Mouse (Mus musculus) gastrocnemius, adult 18-20 months (tissue): Measurements from ENCODE around the gene Best2. TPM values are rescaled to one million over a fixed set of nuclear protein-coding genes. Genes with fewer than 3 reads are reported as not detected.

Experiments
- DNase-seq: peaks from one replicate; pipeline ENCODE4 v3.0.0; 2021; ENCODE audit warnings: low spot score
- total RNA-seq, 2 experiments: library from RNA; stranded (reverse); gene quantifications; 2 replicates each; pipeline ENCODE4 v1.2.3; 2021

Gene Best2
- total RNA-seq, 2 experiments from 2014 or later = not detected

DNA sequence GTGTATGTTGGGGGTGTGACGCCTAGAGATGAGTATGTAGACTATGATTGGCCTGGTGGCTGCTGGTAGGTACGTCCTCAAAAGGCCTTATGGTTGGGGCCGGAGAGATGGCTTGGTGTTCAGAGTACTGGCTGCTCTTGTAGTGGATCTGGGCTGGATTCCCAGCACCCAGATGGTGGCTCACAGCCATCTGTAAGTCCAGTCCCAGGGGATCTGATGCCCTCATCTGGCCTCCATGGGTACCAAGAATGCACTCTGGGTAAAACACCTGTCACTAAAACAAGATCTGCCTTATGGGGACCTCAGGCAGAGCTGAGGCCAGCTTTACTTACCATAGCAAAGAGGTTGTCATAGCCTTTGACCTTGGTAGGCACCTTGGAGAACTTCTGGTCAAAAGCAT lies 9.5 kb upstream of the Best2 start:
- no peak for DNase-seq

DNA sequence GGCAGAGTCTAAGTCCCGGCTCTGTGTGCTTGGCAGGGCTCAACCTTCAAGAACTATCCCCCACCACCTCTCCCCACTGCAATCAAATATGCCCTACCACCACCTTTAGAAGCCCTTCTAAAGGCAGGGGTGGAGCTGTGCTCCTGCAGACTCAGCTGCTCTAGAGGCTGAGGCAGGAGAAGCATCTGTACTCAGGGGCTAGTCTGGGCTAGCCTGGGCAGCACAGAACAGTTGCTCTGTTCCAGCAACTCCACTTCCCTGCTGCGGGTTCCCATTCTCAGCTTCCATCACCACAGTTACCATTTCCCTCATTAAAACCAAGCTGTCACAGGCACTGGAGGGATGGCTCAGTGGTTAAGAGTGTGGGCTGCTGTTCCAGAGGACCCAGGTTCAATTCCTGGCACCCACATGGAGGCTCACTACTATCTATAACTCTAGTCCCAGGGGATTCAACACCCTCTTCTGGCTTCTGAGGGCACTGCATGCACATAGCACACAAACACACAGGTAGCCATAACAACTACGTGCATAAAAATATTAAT lies 7.3 kb upstream of the Best2 start:
- no peak for DNase-seq

DNA sequence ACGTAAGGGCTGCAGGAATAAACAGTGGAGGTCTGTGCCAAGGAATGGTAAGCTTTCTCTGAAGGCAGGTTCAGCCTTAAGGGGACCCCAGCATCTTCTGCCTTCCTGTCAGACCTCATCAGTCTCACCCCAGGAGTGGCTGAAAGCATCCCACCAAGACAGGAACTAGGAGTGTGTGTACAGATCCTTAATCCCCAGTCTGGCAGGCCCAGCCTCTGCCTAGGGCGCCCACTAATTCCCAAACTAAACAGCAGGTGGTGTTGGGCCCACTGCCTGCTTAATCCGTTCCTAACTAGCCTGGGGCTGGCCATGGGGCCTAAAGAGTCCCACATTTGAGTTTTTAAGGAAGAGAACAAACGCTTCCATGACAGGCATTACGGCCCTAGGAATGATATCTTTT lies 2.9 kb upstream of the Best2 start:
- no peak for DNase-seq

DNA sequence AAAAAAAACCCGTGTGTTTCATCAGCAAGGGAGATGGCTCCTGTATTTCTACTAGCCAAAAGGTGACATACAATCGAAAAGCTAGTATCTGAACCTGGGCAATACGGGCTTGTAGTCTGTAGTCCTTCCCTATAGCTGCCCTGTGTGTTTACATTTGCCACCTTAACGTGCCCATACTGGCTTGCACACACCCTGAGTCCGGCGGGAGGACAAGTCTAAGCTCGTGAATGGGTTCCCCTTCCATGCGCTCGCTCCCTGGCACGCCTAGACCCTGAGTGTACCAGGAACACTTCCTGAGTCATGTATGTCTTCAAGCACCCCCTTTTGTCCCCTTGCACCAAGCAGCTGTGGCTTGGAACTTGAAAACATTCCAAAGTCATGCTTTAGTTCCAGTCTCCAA lies 2.4 kb upstream of the Best2 start:
- DNase-seq = no peak

DNA sequence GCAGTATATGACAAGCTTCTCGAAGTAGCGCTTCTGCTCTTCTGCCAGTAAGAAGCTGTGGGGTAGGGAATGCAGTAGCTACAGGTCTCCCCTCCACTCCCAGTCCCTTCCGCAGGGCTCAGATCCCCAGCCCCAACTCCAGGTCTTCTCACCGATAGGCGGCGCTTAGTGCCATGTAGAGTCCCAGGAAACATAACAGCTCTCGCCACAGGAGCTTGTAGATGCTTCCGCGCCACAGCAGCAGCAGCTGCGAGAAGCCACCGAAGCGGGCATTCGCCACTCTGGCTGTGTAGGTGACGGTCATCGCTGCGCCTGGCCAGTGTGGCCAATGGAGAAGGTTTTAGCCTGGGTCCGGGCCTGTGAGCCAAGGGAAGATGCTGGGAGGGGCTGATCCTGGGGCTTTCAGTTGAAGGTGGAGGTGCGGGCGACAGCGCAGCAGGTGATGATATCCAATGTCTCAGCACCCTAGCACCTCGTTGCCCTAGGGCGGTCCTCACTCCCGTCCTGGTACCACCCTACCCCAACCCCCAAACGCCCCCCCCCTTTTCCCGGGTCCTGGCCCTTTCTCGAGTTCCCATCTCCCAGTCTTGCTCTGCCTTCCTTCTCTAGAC lies 996 bp downstream of the Best2 start:
- peak; percentile 56 for DNase-seq

DNA sequence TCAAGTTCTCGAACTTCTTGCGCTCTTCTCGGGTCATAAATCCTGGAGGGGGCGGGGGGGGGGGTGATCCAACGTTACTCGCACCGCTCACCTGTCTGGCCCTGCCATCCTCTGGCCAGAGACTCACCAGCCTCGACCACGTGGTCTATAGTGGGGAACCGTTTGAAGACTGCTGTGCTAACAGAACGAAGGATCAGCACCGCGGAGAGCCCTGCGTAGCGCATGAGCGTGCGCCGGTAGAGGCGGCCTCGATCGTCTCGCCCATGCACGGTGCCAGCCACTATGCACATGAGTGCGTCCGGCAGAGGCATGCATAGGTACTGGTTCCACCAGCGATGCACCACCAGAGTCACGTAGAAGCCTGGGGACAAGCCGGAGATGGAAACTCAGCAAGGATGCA lies 3.1 kb downstream of the Best2 start:
- no peak for DNase-seq

DNA sequence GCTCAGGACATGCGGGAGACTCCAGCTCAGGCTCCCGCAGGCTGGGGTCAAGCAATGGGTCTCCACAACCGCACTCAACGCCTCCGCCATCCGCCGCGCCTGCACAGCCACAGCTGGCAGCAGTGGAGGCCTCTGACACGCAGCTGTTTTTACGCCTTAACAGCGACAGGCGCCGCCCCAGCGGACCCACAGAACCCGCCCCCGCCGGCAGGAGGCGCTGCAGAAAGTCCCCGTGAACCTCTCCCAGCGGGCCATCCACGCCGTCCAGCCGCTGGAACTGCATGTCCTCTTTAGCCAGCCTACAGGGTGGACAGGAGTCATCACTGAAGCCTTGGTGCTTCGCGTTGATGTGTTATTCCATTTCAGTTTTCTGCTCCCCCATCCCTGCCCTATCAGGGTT lies 6.6 kb downstream of the Best2 start:
- DNase-seq = no peak

DNA sequence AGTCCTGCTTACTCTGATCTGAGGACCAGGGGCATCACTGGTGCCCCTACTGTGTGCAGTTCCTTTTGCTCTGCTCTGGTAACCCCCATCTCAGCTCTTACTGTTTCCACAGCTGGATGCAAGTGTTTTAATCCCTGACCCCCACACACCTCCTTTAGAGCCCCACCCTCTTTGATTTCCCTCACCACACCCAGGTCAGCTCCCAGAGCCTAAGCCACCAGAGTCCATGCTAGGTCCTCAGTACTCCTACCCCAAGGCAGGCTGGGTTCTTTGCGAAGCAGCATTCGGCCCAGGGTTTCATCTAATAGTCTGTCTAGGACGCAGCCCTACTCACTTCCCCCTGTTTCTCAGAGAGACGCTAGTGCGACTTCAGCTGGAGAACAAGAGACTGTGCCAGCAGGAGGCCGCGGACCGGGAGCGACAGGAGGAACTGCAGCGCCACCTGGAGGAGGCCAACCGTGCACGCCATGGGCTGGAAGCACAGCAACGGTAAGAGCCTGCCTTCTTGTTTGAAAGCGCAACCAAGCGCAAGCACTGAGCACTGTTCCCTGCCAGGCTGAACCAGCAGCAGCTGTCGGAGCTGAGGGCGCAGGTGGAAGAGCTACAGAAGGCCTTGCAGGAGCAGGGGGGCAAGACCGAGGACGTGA lies 16.6 kb downstream of the Best2 start:
- peak; percentile 91 for DNase-seq

DNA sequence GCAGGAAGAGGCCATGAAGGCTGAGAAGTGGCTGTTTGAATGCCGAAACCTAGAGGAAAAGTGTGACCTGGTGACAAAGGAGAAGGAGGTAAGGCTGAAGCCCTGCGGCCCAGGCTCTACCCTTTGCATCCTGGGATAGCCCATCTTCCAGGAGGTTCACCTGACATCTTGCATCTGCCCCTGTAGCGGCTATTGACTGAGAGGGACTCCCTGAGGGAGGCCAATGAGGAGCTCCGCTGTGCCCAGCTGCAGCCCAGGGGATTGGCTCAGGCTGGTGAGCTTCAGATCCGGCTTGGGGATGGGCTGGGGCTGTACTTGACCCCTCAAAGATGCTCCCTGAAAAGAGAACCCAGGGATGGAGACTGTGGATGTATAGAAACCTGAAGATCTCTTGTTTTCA lies 17.4 kb downstream of the Best2 start:
- no peak for DNase-seq

DNA sequence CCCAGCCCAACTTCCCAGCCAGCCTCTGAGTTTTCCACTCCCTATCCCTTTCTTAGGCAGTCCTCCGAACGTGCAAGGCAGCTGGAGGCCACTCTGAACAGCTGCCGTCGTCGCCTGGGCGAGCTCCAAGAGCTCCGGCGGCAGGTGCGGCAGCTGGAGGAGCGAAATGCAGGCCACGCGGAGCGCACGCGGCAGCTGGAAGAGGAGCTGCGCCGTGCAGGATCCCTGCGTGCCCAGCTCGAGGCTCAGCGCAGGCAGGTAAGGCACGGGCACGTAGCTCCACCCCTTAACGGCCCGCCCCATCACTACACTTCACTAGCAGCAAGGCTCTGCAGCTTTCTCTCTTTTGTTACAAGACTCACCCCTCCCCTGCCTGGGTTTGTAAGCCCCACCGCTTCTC lies 18.7 kb downstream of the Best2 start:
- DNase-seq = no peak

DNA sequence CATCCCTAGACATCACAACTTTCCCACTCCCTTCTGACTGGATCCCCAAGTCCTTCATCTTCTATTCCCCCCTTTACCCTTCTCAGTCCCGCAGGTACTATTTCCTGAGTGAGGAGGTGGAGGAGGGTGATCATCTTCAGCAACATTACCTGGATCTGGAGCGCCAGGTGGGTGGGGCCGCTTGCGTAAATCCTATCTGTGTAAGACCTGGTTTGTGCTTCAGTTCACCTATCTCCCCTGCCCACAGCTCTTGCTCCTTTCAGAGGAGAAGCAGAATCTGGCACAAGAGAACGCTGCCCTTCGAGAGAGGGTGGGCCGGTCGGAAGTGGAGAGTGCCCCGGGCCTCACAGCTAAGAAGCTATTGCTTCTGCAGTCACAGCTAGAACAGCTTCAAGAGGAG lies 20.0 kb downstream of the Best2 start:
- no peak for DNase-seq

DNA sequence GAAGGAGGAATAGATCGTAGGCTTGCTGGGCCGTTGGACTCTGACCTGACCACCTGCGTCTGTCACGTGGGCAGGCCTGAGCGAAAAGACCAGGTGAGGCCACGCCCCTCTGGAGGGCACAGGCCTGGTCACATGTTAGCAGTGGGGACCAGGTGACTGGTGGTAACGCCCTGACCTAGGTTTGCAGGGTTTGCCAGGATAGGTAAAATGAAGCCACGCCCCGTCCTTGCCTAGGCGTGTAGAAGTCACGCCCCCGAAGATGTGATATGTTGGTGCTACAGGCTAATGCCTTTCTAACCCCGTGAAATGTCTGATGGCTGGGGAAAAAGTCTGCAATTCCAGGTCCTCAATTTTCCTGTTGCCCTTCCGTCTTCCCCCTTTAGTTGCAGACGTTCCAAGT lies 23.5 kb downstream of the Best2 start:
- no peak for DNase-seq

DNA sequence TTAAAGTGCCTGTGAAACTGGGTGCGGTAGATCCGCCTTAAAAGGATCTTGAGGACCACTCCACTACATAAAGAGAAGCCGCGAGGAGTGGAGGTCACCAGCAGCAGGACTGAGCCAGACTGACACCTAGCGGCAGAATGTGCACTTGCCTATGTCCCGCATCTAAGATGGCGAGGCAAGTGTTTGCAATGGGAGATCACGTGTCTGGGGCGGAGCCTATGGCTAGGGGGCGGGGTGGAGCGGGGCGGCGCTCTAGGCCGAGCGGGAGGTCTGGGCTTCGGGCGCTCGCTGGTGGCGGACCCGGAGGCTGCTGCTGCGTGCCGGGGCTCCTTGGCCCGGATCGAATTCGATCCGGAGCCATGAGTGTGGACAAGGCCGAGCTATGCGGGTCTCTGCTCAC lies 24.0 kb downstream of the Best2 start, which contains the start of gene Hook2:
Hook2 (plus strand) TSS at position 255 of the 400 bp plus-strand sequence.
- DNase-seq = peak; percentile 97

DNA sequence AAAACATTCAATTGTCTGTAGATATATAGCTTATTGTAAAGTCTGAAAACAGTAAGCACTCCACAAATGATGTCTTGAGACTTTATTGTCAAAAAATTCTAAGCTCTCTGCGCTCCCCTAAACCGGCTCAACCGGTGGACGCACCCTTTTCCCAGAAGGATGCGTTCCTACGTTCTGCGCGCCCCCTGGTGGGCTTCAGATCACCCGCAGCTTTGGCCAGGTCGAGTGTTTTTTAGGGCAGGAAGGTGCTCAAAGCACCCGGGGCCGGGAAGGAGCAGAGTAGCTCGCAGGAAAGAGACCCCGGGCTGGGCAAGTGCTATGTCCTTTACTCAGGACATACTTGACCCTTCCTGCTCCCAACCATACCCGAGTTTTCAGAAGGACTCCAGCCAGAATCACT lies 24.5 kb downstream of the Best2 start:
- peak; percentile 96 for DNase-seq

DNA sequence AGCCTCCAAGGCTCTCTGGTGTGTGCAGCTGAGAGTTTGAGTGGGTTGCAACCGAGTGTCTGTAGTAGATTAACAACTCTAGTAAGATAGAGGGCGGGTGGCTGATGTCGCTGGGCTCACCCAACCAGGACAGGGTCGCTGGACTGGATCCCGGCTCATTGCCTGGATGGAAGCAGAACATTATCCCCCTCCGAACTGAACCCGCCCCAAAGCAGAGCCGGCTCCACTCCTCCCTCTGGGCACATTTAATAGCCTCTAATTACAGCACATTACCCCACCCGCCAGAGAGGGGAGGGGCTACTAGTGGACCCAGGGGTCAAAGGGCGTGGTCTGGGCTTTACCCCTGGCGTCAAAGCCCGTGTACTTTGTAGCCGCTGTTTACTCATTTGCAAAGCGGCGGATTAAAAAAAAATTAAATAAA lies 25.0 kb downstream of the Best2 start:
- DNase-seq = peak; percentile 80

DNA sequence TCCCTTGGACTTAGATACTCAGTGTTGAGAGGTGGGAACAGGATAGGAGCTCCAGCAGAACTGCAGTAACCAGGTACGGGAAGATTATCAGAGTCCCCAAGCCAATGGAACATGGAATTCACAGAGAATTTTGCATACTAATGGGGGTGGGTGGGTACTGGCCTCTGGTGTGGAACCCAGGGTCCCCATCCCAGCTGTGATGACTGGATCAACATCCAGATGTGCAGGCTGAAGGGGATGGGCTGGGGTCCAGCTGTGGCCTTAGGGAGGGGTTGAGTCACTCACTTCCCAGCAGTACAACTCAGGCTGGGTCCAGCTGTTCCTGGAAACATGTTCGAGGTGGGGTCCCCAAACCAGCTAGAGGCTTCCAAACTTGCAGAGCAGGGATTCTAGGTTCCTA lies 26.4 kb downstream of the Best2 start:
- DNase-seq = no peak

DNA sequence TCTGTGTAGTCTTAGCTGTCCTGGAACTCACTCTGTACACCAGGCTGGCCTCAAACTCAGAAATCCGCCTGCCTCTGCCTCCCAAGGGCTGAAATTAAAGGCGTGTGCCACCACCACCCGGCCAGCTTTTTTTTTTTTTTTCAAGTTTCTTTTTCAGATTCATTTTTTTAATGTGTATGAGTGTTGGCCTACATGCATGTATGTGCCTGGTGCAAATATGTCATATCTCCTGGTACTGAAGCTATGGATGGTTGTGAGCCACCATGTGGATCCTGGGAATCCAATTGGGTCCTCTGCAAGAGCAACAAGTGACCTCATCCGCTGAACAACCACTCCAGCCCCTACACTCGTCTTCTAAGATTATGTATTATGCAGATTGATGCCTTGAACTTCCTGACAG lies 26.9 kb downstream of the Best2 start:
- DNase-seq = no peak

DNA sequence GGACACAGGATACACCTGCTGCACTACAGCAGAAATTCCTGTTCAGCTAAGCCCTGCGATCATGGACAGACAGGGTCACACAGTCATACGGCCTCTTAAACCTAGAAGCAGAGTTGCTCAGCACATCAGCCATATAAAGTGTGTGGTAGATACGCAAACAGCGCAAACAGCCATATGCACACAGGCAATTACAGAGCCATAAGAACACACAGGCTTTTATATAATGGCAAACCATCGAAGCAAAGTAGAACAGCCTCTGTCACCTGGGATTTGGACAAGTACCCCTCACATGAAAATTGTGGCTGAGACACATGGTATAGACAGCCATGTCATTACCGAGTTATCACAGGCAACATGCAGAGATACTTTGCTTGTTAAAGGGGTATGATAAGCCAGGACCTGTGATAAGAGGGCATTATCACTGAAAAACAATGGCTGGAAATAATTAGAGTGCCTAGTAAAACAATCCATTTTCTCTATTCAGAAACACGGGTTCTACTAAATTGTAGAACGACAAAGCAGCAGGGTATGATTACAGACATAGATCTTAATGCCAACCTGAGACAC lies 27.9 kb downstream of the Best2 start:
- DNase-seq = no peak

DNA sequence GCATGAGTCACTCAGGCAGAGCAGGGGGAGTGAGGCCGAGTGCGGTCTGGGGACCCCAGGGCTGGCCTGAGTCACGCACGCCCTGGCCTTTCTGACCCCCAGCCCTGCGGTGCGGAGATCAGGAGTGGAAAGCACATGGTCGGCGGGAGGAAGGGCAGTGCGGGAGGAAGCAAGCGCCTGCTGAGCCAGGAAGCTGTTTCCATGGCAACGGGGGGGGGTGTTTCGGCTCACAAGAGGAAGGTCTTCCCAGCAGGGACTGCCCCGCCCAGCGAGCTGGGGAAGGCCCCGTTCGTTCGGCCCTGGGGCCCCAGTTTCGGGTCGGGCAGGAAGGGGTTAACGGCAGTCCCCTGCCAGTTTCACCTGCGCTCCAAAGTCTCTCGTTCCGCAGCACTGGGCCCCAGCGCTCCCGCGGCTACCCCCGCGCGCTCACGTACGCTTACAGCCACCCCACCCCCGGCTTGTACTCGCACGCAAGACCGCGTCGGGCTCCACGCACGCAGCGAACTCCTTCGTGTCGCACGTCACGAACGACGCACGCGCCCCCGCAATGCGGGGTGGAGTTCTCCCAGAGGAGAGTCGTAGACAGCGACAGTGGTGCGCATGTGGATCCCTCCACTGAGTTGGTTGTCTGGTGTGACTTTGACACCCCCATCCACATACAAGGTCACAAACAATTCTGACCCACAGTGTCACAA lies 28.5 kb downstream of the Best2 start:
- DNase-seq = peak; percentile 76

DNA sequence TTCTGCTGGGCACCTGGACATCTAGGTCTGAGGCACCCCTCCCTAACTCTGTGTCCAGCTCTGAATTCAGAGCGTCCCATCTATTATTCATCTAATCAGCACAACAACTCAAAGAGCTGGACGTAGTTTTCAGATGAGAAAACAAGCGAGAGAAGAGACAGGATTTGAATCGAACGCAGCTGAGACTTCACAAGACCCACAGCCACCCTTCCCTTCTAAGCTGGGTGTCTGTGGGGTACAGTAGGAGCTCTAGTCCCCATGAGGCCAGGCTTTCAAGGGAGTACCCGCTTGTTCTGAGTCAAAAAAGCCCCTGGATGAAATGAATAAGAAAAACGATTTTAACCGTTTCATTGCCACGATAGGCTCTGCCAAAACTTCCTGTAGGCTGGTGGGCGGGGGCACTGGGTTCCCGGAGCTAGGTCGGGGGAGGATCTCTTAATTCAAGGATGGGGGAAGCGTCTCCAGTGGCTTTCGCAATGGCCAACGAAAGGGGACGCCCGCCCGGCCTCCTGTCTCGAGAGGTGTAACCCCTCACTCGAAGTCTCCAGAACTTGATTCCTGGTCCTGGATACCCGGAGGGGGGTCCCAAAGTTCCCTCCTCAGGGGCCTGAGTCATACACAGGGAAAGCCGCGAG lies 29.2 kb downstream of the Best2 start:
- no peak for DNase-seq

DNA sequence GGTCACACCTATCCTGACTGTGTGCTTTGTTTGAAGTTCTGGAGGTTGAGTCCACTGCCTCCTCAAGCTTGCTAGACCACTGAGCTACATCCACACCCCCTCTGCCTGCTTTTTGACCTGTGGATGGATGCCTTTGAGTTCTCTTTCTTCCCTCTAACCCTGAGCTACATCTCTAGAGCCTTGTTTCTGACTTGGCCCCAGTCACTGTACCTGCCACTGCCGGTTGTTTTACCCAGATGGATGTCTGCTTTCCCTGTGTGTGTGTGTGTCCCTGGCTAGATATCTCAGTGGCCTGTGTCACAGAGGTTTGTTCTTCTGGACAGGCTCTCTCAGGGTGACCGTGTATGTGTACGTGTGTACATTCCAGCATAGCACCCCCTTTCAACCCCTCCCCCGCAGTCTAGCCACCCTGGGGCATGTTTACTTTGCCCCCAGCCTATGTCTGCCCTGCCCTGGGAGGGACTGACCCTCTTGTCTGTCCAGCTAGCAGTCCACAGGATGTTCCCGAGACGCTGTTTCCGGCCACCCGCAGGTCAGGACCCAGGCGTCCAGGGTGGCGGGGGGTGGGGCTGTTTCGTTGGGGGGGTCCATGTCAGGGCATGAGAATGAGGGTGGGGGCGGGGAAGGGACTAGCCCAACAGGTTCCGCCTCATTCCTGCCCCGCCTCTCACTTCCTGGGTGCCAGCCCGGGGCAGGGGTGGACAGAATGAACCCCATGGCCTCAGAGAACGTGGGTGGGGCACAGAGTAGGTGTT lies 29.9 kb downstream of the Best2 start:
- DNase-seq = no peak
